9 mouse cellular contexts compared by ENCODE assay signal in genomic region chr6:143307327-143307726, GRCm38 (mm10).
DNase-seq lines count a peak whose midpoint lies in the region; ATAC-seq lines count a peak whose summit lies in the region.
"Had no signal": no experiment of that assay in that cellular context is flagged by ENCODE, and none has a peak within 500 bp of the region (broad histone marks: within the 10 kb centered on the region; RNA-seq: fewer than 3 reads in every experiment).

No protein-coding gene starts in this region.

- H3K4me1 ChIP-seq in embryonic facial prominence, embryonic 10.5 days = peaks cover 4% of the 10 kb centered on the region

- H3K4me3 ChIP-seq in embryonic facial prominence, embryonic 10.5 days = no peak overlapping the region

- WGBS in embryonic facial prominence, embryonic 10.5 days = 66% methylated on average over 6 of the region's 6 CpGs

- no peaks in the 10 kb centered on the region for H3K9me3 ChIP-seq in embryonic facial prominence, embryonic 10.5 days

- H3K36me3 ChIP-seq in embryonic facial prominence, embryonic 10.5 days (replicated peaks) = no peaks in the 10 kb centered on the region

- H3K27me3 ChIP-seq in embryonic facial prominence, embryonic 10.5 days (replicated peaks; ENCODE audit: low read depth, poor library complexity, severe bottlenecking) = no peaks in the 10 kb centered on the region

- peak; percentile 31 for DNase-seq in embryo, embryonic 10.5 days (ENCODE audit: low spot score)
- DNase-seq in embryo, embryonic 10 days (ENCODE audit: low spot score) = no peak
- DNase-seq in embryonic facial prominence, embryonic 10.5 days (ENCODE audit: low spot score) = peak; percentile 34
- peak; percentile 75 to 84 for DNase-seq in kidney, postnatal 4 days
- DNase-seq in frontal cortex, postnatal 36 days (ENCODE audit: low spot score in 2 of 2) = no peak
- DNase-seq in frontal cortex, postnatal 25 days (ENCODE audit: low spot score in 2 of 2) = no peak
- DNase-seq in natural killer cell, adult 2 months (ENCODE audit: low spot score in 2 of 2) = no peak
- DNase-seq: layer of hippocampus, postnatal 36 days had no signal

- 0 out of 2 replicates have a peak, but pooled peaks have one; percentile 43 for ATAC-seq in monocyte, adult 5-6 weeks (replicated peaks; ENCODE audit: insufficient number of reproducible peaks, low FRiP score, low TSS enrichment, poor library complexity, severe bottlenecking)

- no peak overlapping the region for H3K27ac ChIP-seq in embryonic facial prominence, embryonic 10.5 days (replicated peaks)

Comparison
In these comparisons a context has a peak if more than half of its experiments do, and no peak if none do; other contexts are left out.
1. DNase-seq: peak in embryo, embryonic 10.5 days (single experiment), embryonic facial prominence, embryonic 10.5 days (single experiment) and kidney, postnatal 4 days (2 of 2); none in embryo, embryonic 10 days (single experiment), frontal cortex, postnatal 36 days (0 of 2), frontal cortex, postnatal 25 days (0 of 2) and natural killer cell, adult 2 months (0 of 2).